Mouse (Mus musculus) limb, embryonic 14.5 days (tissue): ENCODE measurements around the gene 4932438H23Rik. TPM values are rescaled to one million over a fixed set of nuclear protein-coding genes. Genes with fewer than 3 reads are reported as not detected.
"Not testable (repeated sequence)": the region's sequence is repeated elsewhere in the genome, so short reads cannot be mapped to it uniquely, and the experiment has no call there.

Source experiments
- ATAC-seq: fragments of 200-750 bp; cut with Nextera tagmentation; 2 replicates; pipeline ENCODE4 v1.8.0; 2017; ENCODE audit warnings: low read depth, moderate number of reproducible peaks, moderate TSS enrichment; ENCODE audit not compliant: low FRiP score
- DNase-seq: peaks from one replicate; pipeline ENCODE4 v3.0.0-alpha.2; 2015; ENCODE audit warnings: low spot score
- H3K27ac ChIP-seq: fragments of 300-500 bp; sonication (generic); replicated peaks from 2 replicates; pipeline ENCODE4 v1.5.1; 2014; ENCODE audit warnings: low read depth, mild to moderate bottlenecking, low read length, moderate library complexity, mixed read lengths
- H3K27me3 ChIP-seq: fragments of 300-500 bp; sonication (generic); 2 replicates; pipeline ENCODE4 v1.6.1; 2014; ENCODE audit warnings: low read length, mixed read lengths; ENCODE audit not compliant: control insufficient read depth, insufficient read depth
- H3K36me3 ChIP-seq: fragments of 300-500 bp; sonication (generic); 2 replicates; pipeline ENCODE4 v1.6.1; 2014; ENCODE audit warnings: mild to moderate bottlenecking, low read length, moderate library complexity, mixed read lengths; ENCODE audit not compliant: control insufficient read depth, insufficient read depth
- H3K4me1 ChIP-seq: fragments of 300-500 bp; sonication (generic); 2 replicates; pipeline ENCODE4 v1.6.1; 2014; ENCODE audit warnings: antibody characterized with exemption, low read length, mixed read lengths; ENCODE audit not compliant: control insufficient read depth, insufficient read depth
- H3K4me2 ChIP-seq: fragments of 300-500 bp; sonication (generic); replicated peaks from 2 replicates; pipeline ENCODE4 v1.6.1; 2014; ENCODE audit warnings: low read depth, mild to moderate bottlenecking, low read length, moderate library complexity; ENCODE audit not compliant: severe bottlenecking
- H3K4me3 ChIP-seq: fragments of 300-500 bp; sonication (generic); replicated peaks from 2 replicates; pipeline ENCODE4 v1.5.1; 2014; ENCODE audit warnings: low read length
- H3K9ac ChIP-seq: fragments of 300-500 bp; sonication (generic); 2 replicates; pipeline ENCODE4 v1.6.1; 2014; ENCODE audit warnings: mild to moderate bottlenecking, low read depth, low read length, moderate library complexity; ENCODE audit not compliant: severe bottlenecking
- H3K9me3 ChIP-seq: fragments of 300-500 bp; sonication (generic); 2 replicates; pipeline ENCODE4 v1.6.1; 2016; ENCODE audit warnings: low read length; ENCODE audit not compliant: control insufficient read depth
- POLR2A ChIP-seq: fragments of 200-500 bp; IDR thresholded peaks from 2 replicates; pipeline ENCODE4 v1.8.0; 2012; ENCODE audit warnings: inconsistent platforms, mild to moderate bottlenecking, moderate library complexity, borderline replicate concordance; ENCODE audit not compliant: insufficient read depth, insufficient read length; ENCODE audit errors: extremely low read depth
- WGBS: fragments of 180-500 bp; shearing (Covaris S2); extraction: QIAGEN DNeasy Blood & Tissue Kit; methylation state at CpG from one replicate; pipeline ENCODE4 v1.1.7; 2014; 5-methylcytosine and 5-hydroxymethylcytosine counted together
- polyA plus RNA-seq, 2 experiments: library from polyadenylated mRNA; depleted of rRNA in 1 of 2; stranded (reverse) in 1 of 2; unstranded in 1 of 2; fragments of >200 nt; fragmentation: Nextera tagmentation in 1 of 2; extraction: Ambion mirVana in 1 of 2; gene quantifications; 2 replicates each; pipeline versions ENCODE4 v1.2.1 to v1.2.3; 2012 to 2014

4932438H23Rik gene
- polyA plus RNA-seq, 2 experiments: 0.32 to 0.45 TPM

DNA sequence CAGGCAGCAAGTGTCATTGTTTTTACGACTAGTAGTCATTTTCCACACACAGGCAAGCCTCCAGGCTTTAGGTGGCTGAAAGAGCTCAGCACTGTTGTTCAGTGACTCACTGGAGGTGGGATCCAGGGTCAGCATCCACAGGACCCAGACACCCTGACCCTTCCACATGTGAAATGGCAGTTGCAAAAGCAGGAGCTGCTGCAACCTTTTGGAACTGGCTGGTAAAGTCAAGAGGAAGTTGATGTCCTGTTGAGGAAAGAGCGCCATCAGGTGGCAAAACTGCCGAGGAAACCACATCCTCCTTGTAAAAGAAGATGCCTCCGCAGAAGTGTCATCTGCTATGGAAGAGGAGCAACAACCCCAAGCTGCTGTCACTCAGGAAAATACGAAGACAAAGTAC lies 18.7 kb downstream of the 4932438H23Rik start:
- H3K27ac ChIP-seq: no peak overlapping the region
- ATAC-seq (no peak), DNase-seq (no peak)
- TF ChIP-seq POLR2A: no peak
- H3K27me3 ChIP-seq: no peaks in the 10 kb centered on the region
- 71% methylated on average over 5 of the region's 5 CpGs for whole genome bisulfite sequencing
- H3K36me3 ChIP-seq: no peaks in the 10 kb centered on the region
- H3K9me3 ChIP-seq: no peaks in the 10 kb centered on the region
- no peaks in the 10 kb centered on the region for H3K4me1 ChIP-seq
- H3K9ac ChIP-seq: no peak overlapping the region
- no peak overlapping the region for H3K4me2 ChIP-seq
- H3K4me3 ChIP-seq: no peak overlapping the region

DNA sequence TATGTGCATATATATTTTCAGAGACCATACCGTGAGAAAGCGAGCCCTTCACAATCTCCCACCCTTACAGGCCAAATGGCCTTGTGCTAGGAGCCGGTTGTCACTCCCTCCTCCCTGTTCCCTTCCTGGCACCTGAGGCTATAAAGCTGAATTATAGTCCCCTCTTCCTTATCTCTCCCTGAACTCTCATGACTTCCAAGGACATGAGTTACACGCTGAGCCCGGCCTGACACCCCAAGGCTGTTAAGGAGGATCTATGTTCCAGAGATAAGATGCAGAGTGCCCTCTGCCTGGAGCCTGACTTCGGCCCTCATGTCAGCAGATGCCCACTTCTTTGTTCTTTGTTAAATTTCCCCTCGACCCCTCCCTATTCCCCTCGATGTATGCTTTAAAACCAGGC lies 19.5 kb downstream of the 4932438H23Rik start:
- H3K4me1 ChIP-seq, H3K4me3 ChIP-seq, H3K9ac ChIP-seq, H3K4me2 ChIP-seq, H3K27me3 ChIP-seq, H3K27ac ChIP-seq, H3K36me3 ChIP-seq, DNase-seq, ATAC-seq, H3K9me3 ChIP-seq: not testable (repeated sequence)
- WGBS: 78% methylated on average over 8 of the region's 8 CpGs

DNA sequence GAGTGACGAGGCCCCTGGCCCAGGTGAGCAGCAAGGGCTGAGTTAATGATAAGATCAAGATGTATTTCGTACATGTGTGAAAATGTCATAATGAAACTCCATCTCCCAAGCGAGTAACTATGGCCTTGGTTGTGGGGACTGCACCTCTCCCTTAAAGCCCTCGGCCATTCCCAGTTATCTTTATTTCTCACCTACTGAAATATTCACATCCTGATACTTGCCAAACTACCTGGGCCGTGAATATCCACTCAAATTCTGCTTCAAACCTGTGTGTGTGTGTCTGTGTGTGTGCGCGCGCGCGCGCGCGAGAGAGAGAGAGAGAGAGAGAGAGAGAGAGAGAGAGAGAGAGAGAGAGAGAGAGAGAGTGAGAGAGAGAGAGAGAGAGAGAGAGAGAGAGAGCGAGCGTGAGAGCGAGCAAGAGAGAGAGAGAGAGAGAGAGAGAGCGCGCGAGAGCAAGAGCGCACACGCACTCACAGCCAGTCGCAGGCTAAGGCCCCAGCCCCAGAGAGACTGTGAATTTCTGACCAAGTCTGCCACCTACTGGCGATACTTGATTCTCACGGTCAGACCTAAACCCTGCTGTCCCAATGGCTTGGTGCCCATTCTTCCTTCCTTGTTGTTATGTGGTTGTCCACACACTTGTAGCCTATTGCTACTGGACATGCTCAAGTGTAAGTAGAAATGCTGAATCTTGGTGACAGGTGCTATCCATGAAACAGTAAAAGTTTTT lies 21.6 kb downstream of the 4932438H23Rik start:
- Histone ChIP-seq H3K27ac (no peak overlapping the region), H3K27me3 (no peaks in the 10 kb centered on the region), H3K9ac (no peak overlapping the region), H3K9me3 (no peaks in the 10 kb centered on the region), H3K36me3 (no peaks in the 10 kb centered on the region), H3K4me1 (0 out of 2 replicates have a peak, but pooled peaks cover 4% of the 10 kb centered on the region), H3K4me3 (no peak overlapping the region), H3K4me2 (peak overlapping the region; percentile 29; the same call in 1 of the 2 replicates)
- WGBS: 32% methylated on average over 24 of the region's 24 CpGs
- DNase-seq (peak; percentile 96), ATAC-seq (peak; percentile 91)
- TF ChIP-seq POLR2A: no peak

DNA sequence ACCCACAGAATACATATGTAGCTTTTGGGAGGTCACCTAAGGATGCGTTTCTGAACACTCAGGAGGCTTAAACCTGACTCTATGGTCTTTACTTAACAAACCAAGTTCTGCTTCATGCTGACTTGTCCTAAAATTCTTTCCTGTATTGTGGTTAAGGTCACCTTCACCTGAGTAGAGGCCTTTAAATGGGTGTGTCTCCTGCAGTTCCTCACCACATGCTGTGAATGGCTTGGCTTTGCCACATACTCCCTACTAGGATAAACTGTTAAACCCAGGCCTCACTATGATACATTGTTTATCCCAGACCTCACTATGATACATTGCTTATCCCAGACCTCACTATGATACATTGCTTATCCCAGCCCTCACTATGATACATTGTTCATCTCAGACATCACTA lies 22.7 kb downstream of the 4932438H23Rik start:
- Histone ChIP-seq H3K9ac (no peak overlapping the region), H3K27me3 (no peaks in the 10 kb centered on the region), H3K4me1 (0 out of 2 replicates have a peak, but pooled peaks cover 4% of the 10 kb centered on the region), H3K4me2 (no peak overlapping the region), H3K27ac (no peak overlapping the region), H3K9me3 (no peaks in the 10 kb centered on the region), H3K4me3 (no peak overlapping the region), H3K36me3 (no peaks in the 10 kb centered on the region)
- WGBS: 95% methylated on average over 1 of the region's 1 CpGs
- TF ChIP-seq POLR2A: no peak
- ATAC-seq: no peak
- DNase-seq: no peak

DNA sequence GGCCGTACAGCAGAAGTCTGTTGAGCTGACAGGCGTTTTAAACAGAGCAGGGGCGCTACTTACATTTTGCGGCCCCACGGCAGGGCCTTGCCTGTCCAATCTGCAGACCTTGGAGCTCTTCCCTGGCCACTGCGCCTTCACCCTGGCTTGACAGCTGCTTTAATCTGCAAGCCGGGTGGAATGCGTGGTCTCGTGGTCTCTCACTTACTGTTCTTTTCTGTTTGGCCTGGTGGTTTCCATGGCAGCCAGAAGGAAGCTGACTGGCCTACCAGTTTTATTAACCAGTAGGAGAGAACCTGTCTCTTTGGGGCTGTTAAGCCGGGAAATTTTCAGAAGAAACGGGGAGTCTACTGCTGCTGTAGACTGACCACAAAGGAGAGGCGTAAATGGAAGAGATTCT lies 26.0 kb downstream of the 4932438H23Rik start:
- Histone ChIP-seq H3K4me2 (no peak overlapping the region), H3K27me3 (no peaks in the 10 kb centered on the region), H3K4me3 (no peak overlapping the region), H3K4me1 (0 out of 2 replicates have a peak, but pooled peaks cover 4% of the 10 kb centered on the region), H3K9ac (peak overlapping the region; percentile 18; the same call in 1 of the 2 replicates), H3K27ac (no peak overlapping the region), H3K9me3 (no peaks in the 10 kb centered on the region), H3K36me3 (no peaks in the 10 kb centered on the region)
- WGBS: 25% methylated on average over 12 of the region's 12 CpGs
- ATAC-seq (peak; percentile 77), DNase-seq (peak; percentile 37)
- no peak for TF ChIP-seq POLR2A
